Mouse (Mus musculus) stomach, postnatal 0 days (tissue): ENCODE data around the gene Dlk1. TPM values are rescaled to one million over a fixed set of nuclear protein-coding genes. Genes with fewer than 3 reads are reported as not detected.

ENCODE experiments used
- ATAC-seq: fragments of 200-750 bp; cut with Nextera tagmentation; 2 replicates; pipeline ENCODE4 v1.8.0; 2017; ENCODE audit not compliant: low FRiP score, low TSS enrichment
- DNase-seq: peaks from one replicate; pipeline ENCODE4 v3.0.0-alpha.2; 2016; ENCODE audit warnings: low spot score
- H3K27ac ChIP-seq: fragments of 300-500 bp; sonication (generic); replicated peaks from 2 replicates; pipeline ENCODE4 v1.5.1; 2014; ENCODE audit warnings: mild to moderate bottlenecking, control low read depth
- H3K27me3 ChIP-seq: fragments of 300-500 bp; sonication (generic); 2 replicates; pipeline ENCODE4 v1.6.1; 2014; ENCODE audit warnings: low read length; ENCODE audit not compliant: control insufficient read depth, insufficient read depth
- H3K36me3 ChIP-seq: fragments of 300-500 bp; sonication (generic); 2 replicates; pipeline ENCODE4 v1.6.1; 2014; ENCODE audit warnings: low read length, mixed read lengths; ENCODE audit not compliant: control insufficient read depth, insufficient read depth
- H3K4me1 ChIP-seq: fragments of 300-500 bp; sonication (generic); replicated peaks from 2 replicates; pipeline ENCODE4 v1.6.1; 2014; ENCODE audit warnings: antibody characterized with exemption; ENCODE audit not compliant: control insufficient read depth, insufficient read depth
- H3K4me2 ChIP-seq: fragments of 300-500 bp; sonication (generic); replicated peaks from 2 replicates; pipeline ENCODE4 v1.6.1; 2014; ENCODE audit warnings: low read depth, mild to moderate bottlenecking, control low read depth, moderate library complexity
- H3K4me3 ChIP-seq: fragments of 300-500 bp; sonication (generic); 2 replicates; pipeline ENCODE4 v1.5.1; 2014; ENCODE audit warnings: low read depth, low read length, control low read depth
- H3K9ac ChIP-seq: fragments of 300-500 bp; sonication (generic); 2 replicates; pipeline ENCODE4 v1.6.1; 2014; ENCODE audit warnings: mild to moderate bottlenecking, low read length, control low read depth, mixed read lengths
- H3K9me3 ChIP-seq: fragments of 300-500 bp; sonication (generic); 2 replicates; pipeline ENCODE4 v1.6.1; 2016; ENCODE audit warnings: low read length; ENCODE audit not compliant: control insufficient read depth
- CTCF ChIP-seq: IDR thresholded peaks from 2 replicates; pipeline ENCODE4 v1.5.1; 2016; ENCODE audit warnings: antibody characterized with exemption, low read depth, mild to moderate bottlenecking, moderate library complexity
- EP300 ChIP-seq: optimal IDR thresholded peaks from 2 replicates; pipeline ENCODE3; 2016; ENCODE audit warnings: antibody characterized with exemption
- WGBS: fragments of 180-500 bp; shearing (Covaris S2); extraction: QIAGEN DNeasy Blood & Tissue Kit; methylation state at CpG from one replicate; pipeline ENCODE4 v1.1.7; 2014; 5-methylcytosine and 5-hydroxymethylcytosine counted together
- polyA plus RNA-seq: library from polyadenylated mRNA; unstranded; fragments of >200 nt; fragmentation: Nextera tagmentation; extraction: Ambion mirVana; gene quantifications from 2 replicates; pipeline ENCODE4 v1.2.1, GENCODE M21; 2015

Dlk1 gene
- polyA plus RNA-seq, 1 experiment from 2014 or later, result 187 TPM

DNA sequence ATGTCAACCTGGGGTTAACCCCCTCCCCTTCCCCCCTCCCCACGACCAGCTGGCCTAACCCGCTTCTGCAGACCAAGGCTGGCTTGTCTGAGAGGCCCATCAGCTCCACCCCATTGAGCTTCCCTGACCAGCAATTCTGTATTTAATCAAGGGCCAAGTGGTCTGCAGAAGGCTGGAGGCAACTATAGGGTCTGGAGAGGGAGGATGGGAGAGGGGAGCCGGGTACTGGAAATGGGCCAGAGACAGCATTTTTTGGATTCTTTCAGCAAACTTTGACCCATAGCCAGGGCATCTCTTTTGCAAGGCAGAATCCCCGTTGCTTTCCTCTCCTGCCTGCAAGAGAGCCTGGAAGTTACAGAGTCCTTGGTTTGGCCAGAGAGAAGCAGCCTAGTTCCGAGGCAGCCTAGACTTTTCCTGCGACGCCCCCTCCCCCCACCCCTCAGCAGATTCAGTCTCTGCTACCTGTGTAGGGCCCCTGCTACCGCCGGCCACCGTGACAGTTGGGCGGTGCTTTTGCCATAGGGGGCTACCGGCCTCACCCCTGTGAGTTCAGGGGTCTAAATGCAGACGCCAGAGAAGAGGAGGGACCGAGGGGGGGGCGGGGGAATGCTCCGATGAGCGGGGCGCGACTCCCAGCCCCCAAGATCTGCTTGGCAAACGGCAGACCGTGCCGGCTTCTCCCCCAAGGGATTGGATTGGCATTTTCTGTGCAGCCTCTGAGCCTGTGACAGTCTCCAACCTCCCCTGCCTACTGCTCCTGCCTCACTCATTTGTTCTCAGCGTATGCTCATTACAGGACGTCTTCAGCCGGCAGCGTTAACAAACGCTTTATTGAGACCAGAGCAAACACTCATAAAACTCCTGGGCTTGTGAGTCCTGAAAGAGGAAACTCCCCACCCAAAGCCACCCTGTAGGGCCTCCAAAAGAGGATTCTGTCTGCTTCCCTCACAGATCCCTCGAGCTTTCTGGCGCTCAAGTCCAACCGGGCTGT is 2.9 kb upstream of the Dlk1 start:
- TF ChIP-seq CTCF (no peak), EP300 (no peak)
- H3K4me3 ChIP-seq, result peak overlapping the region; percentile 24
- peak overlapping the region; percentile 55 for H3K9ac ChIP-seq
- H3K4me2 ChIP-seq, result peak overlapping the region; percentile 58
- WGBS, result 2% methylated on average over 29 of the region's 30 CpGs
- H3K27me3 ChIP-seq, result peaks cover 4% of the 10 kb centered on the region; the same call in 1 of the 2 replicates
- H3K36me3 ChIP-seq, result no peaks in the 10 kb centered on the region
- peaks cover 8% of the 10 kb centered on the region for H3K4me1 ChIP-seq
- ATAC-seq (no peak), DNase-seq (peak; percentile 25)
- peak overlapping the region; percentile 40 for H3K27ac ChIP-seq
- H3K9me3 ChIP-seq, result no peaks in the 10 kb centered on the region

DNA sequence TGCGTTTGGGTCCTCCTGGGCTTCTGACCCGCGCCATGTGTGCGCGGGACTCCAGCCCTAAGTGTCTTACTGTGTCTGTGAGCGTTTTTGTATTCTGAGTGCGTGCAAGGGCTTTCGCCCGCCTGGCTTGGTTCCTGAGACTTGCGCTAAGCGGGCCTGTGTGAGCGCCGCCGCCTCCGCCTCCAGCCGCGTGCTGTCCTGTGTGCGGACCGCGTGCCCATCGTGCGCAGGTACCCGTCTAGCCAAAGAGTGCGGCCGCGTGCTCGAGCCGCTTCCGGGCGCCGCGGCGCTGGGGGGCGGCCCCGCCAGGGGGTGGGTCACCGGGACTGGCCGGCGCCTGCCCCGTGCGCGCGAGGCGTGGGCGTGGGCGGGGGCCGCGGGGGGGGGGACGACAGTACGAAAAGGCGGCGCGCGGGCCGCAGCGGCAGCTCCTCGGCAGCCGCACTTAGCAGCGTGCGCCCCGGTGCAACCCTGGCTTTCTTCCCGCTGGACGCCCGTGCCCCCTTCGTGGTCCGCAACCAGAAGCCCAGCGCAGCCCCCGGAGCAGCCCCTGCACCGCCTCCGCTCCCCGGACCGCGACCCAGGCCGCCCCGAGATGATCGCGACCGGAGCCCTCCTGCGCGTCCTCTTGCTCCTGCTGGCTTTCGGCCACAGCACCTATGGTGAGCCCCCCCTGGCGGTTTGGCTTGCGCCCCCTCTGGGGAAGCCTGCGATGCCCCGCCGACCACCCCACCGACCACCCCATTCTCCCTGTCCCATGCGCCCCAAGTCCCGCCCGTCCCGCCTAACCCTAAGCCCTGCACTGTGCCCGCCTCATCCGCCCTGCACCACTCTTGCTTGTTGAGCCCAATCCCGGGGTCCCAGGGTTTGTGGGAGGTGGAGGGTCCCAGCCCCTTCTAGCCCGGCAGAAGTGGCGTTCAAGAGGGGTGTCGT is 708 bp downstream of the Dlk1 start:
- peak; percentile 51 for DNase-seq
- Histone ChIP-seq H3K9me3 (no peaks in the 10 kb centered on the region), H3K27ac (peak overlapping the region; percentile 45; the same call in 1 of the 2 replicates), H3K4me1 (peaks cover 6% of the 10 kb centered on the region; the same call in 1 of the 2 replicates), H3K27me3 (peaks cover 4% of the 10 kb centered on the region; the same call in 1 of the 2 replicates), H3K4me3 (peak overlapping the region; percentile 43), H3K9ac (peak overlapping the region; percentile 61), H3K4me2 (peak overlapping the region; percentile 71), H3K36me3 (no peaks in the 10 kb centered on the region; the same call in 1 of the 2 replicates)
- peak; percentile 42 for ATAC-seq
- WGBS, result 2% methylated on average over 93 of the region's 96 CpGs
- TF ChIP-seq EP300, result no peak
- no peak for TF ChIP-seq CTCF

DNA sequence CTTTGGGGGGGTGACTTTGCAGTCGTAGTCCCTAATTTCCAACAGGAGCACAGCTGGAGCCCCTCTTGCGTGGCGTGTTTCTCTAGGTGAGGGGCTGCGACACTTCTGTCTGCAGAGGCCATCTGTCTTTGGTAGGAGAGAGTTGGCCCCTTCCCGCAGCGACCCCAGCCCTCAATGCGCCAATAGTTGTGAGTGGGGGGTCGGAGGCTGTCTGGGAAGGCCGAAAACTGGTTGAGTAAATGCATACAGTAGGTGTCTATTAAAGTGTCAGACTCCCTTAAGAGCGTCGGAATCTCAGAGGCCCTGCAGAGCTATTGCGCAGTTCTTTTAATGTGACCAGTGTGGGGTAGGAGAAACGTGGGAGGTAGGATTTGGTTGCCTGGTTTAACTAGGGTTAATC is 1.5 kb downstream of the Dlk1 start:
- no peak for ATAC-seq
- no peak for TF ChIP-seq CTCF
- no peak for TF ChIP-seq EP300
- Histone ChIP-seq H3K36me3 (no peaks in the 10 kb centered on the region; the same call in 1 of the 2 replicates), H3K4me3 (peak overlapping the region; percentile 43), H3K4me1 (peaks cover 6% of the 10 kb centered on the region; the same call in 1 of the 2 replicates), H3K27ac (no peak overlapping the region; the same call in 1 of the 2 replicates), H3K9me3 (no peaks in the 10 kb centered on the region), H3K27me3 (peaks cover 4% of the 10 kb centered on the region; the same call in 1 of the 2 replicates), H3K4me2 (peak overlapping the region; percentile 71), H3K9ac (peak overlapping the region; percentile 9; the same call in 1 of the 2 replicates)
- DNase-seq, result no peak
- 37% methylated on average over 13 of the region's 13 CpGs for WGBS

DNA sequence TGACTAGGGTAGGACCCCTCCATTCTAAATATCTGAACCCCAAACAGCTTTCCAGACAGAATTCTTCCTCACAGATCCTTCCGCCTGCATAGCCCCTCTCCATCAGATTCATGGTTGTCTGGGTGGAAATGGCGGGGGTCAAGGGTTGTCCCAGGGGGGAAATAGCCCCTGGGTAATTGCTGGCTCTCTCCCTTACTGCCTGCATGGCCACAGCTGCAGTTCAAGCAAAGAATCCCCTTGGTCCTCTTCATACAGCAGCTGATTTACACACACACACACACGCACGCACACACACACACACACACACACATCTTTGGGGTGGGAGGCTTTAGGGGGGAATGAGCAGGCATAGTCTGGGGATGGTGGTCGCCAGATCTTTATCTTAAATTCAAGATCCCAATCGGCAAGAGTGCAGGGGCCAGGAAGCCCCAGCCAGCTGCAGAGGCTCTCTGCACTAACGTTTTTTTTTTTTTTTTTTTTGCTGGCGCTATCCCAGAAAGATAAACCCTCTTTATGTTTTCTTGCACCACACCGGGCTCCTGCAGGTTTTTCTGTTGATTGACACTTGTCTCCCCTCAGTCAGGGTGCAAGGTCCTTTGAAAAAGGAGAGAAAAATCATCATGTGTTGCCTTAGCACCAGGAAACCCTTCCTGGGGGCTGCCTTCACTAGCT is 4.0 kb downstream of the Dlk1 start:
- 32% methylated on average over 9 of the region's 9 CpGs for WGBS
- Histone ChIP-seq H3K4me3 (no peak overlapping the region), H3K4me1 (no peaks in the 10 kb centered on the region), H3K27me3 (peaks cover 4% of the 10 kb centered on the region; the same call in 1 of the 2 replicates), H3K4me2 (peak overlapping the region; percentile 2; the same call in 1 of the 2 replicates), H3K36me3 (no peaks in the 10 kb centered on the region; the same call in 1 of the 2 replicates), H3K27ac (no peak overlapping the region), H3K9me3 (no peaks in the 10 kb centered on the region), H3K9ac (no peak overlapping the region)
- ATAC-seq, result no peak
- TF ChIP-seq CTCF, result no peak
- no peak for TF ChIP-seq EP300
- DNase-seq, result no peak

DNA sequence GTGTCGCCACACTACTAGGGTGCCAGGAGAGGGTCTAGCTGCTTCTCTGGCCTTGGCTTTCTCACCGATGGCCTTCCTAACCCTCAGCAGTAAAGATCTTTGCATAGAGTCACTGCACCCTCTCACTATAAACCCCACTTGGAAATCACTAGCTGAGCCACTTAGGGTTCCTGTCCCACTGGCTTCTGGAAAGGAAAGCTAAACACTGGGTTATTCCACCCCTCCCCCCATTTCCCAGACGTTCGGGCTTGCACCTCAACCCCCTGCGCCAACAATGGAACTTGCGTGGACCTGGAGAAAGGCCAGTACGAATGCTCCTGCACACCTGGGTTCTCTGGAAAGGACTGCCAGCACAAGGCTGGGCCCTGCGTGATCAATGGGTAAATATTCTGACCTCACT is 5.2 kb downstream of the Dlk1 start:
- Histone ChIP-seq H3K4me3 (no peak overlapping the region), H3K4me2 (no peak overlapping the region), H3K4me1 (no peaks in the 10 kb centered on the region), H3K27me3 (peaks cover 4% of the 10 kb centered on the region; the same call in 1 of the 2 replicates), H3K9me3 (no peaks in the 10 kb centered on the region), H3K27ac (no peak overlapping the region), H3K9ac (no peak overlapping the region), H3K36me3 (no peaks in the 10 kb centered on the region; the same call in 1 of the 2 replicates)
- DNase-seq, result no peak
- TF ChIP-seq CTCF (no peak), EP300 (no peak)
- no peak for ATAC-seq
- WGBS, result 39% methylated on average over 8 of the region's 8 CpGs
